Mouse (Mus musculus): ENCODE data around the gene Btnl2.

Btnl2 gene

GRCm38 (mm10) chr17:34398711-34399393, 44.2 kb downstream of the Btnl2 start, which contains the start of gene BC051142:
Gene BC051142 (plus strand): TSS chr17:34398820.
- peak; percentile 85 for DNase-seq (ENCODE audit: extremely low spot score, low spot score)

GRCm38 (mm10) chr17:34399394-34399715, 44.7 kb downstream of the Btnl2 start:
- DNase-seq (ENCODE audit: extremely low spot score, low spot score), result no peak

DNA sequence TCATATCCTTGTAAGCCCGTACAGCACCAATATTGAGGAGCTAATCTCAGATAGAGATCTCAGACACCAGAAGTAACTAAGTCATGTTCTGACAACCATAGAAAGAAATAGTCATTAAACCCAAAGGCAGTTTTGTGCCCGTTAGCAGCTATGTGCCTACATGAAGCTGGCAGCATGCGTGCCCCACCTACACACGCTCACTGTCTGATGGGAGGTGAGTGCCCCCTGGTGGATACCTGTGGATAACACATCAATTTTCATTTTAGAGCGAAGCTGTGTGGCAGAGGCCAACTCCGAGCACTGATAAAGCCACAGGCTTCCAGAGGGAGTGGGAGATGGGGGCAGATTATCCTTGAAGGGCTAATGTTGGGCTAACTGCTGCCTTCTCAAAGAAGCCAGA, 56.5 kb downstream of the Btnl2 start:
- peak; percentile 59 for DNase-seq (ENCODE audit: extremely low spot score, low spot score)
